Mouse (Mus musculus) forebrain, postnatal 0 days (tissue): ENCODE results near the gene Slc26a9. TPM values are rescaled to one million over a fixed set of nuclear protein-coding genes. Genes with fewer than 3 reads are reported as not detected.

ENCODE experiments used
- ATAC-seq: fragments of 200-750 bp; cut with Nextera tagmentation; 2 replicates; pipeline ENCODE4 v1.8.0; 2017; ENCODE audit warnings: mild to moderate bottlenecking, moderate library complexity
- DNase-seq: peaks from one replicate; pipeline ENCODE4 v3.0.0-alpha.2; 2015
- H3K27ac ChIP-seq: fragments of 300-500 bp; sonication (generic); 2 replicates; pipeline ENCODE4 v1.5.1; 2014; ENCODE audit warnings: low read depth, mild to moderate bottlenecking, antibody characterized with exemption, low read length, moderate library complexity, mixed read lengths
- H3K27me3 ChIP-seq: fragments of 300-500 bp; sonication (generic); 2 replicates; pipeline ENCODE4 v1.6.1; 2014; ENCODE audit warnings: mild to moderate bottlenecking, low read length, mixed read lengths; ENCODE audit not compliant: insufficient read depth
- H3K36me3 ChIP-seq: fragments of 300-500 bp; sonication (generic); 2 replicates; pipeline ENCODE4 v1.6.1; 2014; ENCODE audit warnings: mild to moderate bottlenecking, moderate library complexity; ENCODE audit not compliant: insufficient read depth
- H3K4me1 ChIP-seq: fragments of 300-500 bp; sonication (generic); 2 replicates; pipeline ENCODE4 v1.6.1; 2014; ENCODE audit warnings: antibody characterized with exemption; ENCODE audit not compliant: insufficient read depth
- H3K4me2 ChIP-seq: fragments of 300-500 bp; sonication (generic); 2 replicates; pipeline ENCODE4 v1.6.1; 2014; ENCODE audit warnings: low read depth, mild to moderate bottlenecking, moderate library complexity
- H3K4me3 ChIP-seq: fragments of 300-500 bp; sonication (generic); 2 replicates; pipeline ENCODE4 v1.5.1; 2014; ENCODE audit warnings: low read depth, low read length, mixed read lengths
- H3K9ac ChIP-seq: fragments of 300-500 bp; sonication (generic); 2 replicates; pipeline ENCODE4 v1.6.1; 2014; ENCODE audit warnings: mild to moderate bottlenecking
- H3K9me3 ChIP-seq: fragments of 300-500 bp; sonication (generic); 2 replicates; pipeline ENCODE4 v1.6.1; 2016; ENCODE audit warnings: low read length
- CTCF ChIP-seq: sonication (generic); IDR thresholded peaks from 2 replicates; pipeline ENCODE4 v1.5.1; 2016; ENCODE audit warnings: antibody characterized with exemption, control low read depth, low read depth
- WGBS: fragments of 180-500 bp; shearing (Covaris S2); extraction: QIAGEN DNeasy Blood & Tissue Kit; methylation state at CpG from one replicate; pipeline ENCODE4 v1.1.7; 2014; 5-methylcytosine and 5-hydroxymethylcytosine counted together
- polyA plus RNA-seq: library from polyadenylated mRNA; unstranded; fragments of >200 nt; fragmentation: Nextera tagmentation; extraction: Ambion mirVana; gene quantifications from 2 replicates; pipeline ENCODE4 v1.2.1, GENCODE M21; 2015
- total RNA-seq: library from RNA; depleted of rRNA; stranded (reverse); fragments of >200 nt; gene quantifications from 2 replicates; pipeline ENCODE4 v1.2.3, GENCODE M21; 2014

Slc26a9 gene
- total and polyA plus RNA-seq, 2 experiments from 2014 or later: 0.15 to 0.67 TPM

GRCm38 (mm10) chr1:131702094-131702766 lies 41.6 kb upstream of the Slc26a9 start:
- Histone ChIP-seq H3K27ac (no peak overlapping the region), H3K36me3 (no peaks in the 10 kb centered on the region), H3K4me1 (no peaks in the 10 kb centered on the region), H3K9ac (no peak overlapping the region), H3K4me2 (no peak overlapping the region), H3K27me3 (no peaks in the 10 kb centered on the region), H3K4me3 (no peak overlapping the region), H3K9me3 (no peaks in the 10 kb centered on the region)
- ATAC-seq: peak; percentile 68
- no peak for TF ChIP-seq CTCF
- 71% methylated on average over 8 of the region's 8 CpGs for WGBS
- peak; percentile 60 for DNase-seq

DNA sequence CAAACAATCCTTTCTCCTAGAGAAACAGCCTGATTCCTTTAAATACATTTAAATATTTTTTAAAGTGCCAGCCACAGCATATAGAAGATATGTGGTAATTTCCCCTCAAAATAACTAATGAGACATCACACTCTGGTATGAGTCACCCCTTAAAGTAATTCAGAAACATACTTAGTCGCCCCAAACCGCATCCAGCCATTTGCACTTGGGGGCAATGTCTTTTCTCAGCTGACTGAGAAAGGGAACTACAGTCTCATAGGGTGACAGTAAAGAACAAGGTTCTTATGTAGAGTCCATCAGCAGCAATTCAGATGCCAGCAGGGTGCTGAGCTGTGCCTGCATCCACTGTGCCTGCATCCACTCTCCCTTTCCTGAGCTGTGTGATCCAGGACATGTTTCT lies 40.3 kb upstream of the Slc26a9 start:
- no peak for ATAC-seq
- no peaks in the 10 kb centered on the region for H3K9me3 ChIP-seq
- H3K4me1 ChIP-seq: no peaks in the 10 kb centered on the region
- no peaks in the 10 kb centered on the region for H3K27me3 ChIP-seq
- H3K27ac ChIP-seq: no peak overlapping the region
- no peak for DNase-seq
- H3K4me2 ChIP-seq: no peak overlapping the region
- no peak overlapping the region for H3K4me3 ChIP-seq
- WGBS: 85% methylated on average over 2 of the region's 2 CpGs
- no peaks in the 10 kb centered on the region for H3K36me3 ChIP-seq
- H3K9ac ChIP-seq: no peak overlapping the region
- TF ChIP-seq CTCF: no peak

GRCm38 (mm10) chr1:131708338-131708737 lies 35.5 kb upstream of the Slc26a9 start:
- TF ChIP-seq CTCF: peak; percentile 61
- ATAC-seq: no peak
- H3K9ac ChIP-seq: no peak overlapping the region
- no peak overlapping the region for H3K4me3 ChIP-seq
- H3K27me3 ChIP-seq: no peaks in the 10 kb centered on the region
- DNase-seq: no peak
- no peak overlapping the region for H3K4me2 ChIP-seq
- H3K27ac ChIP-seq: no peak overlapping the region
- H3K9me3 ChIP-seq: no peaks in the 10 kb centered on the region
- H3K36me3 ChIP-seq: no peaks in the 10 kb centered on the region
- WGBS: 18% methylated on average over 4 of the region's 4 CpGs
- no peaks in the 10 kb centered on the region for H3K4me1 ChIP-seq

DNA sequence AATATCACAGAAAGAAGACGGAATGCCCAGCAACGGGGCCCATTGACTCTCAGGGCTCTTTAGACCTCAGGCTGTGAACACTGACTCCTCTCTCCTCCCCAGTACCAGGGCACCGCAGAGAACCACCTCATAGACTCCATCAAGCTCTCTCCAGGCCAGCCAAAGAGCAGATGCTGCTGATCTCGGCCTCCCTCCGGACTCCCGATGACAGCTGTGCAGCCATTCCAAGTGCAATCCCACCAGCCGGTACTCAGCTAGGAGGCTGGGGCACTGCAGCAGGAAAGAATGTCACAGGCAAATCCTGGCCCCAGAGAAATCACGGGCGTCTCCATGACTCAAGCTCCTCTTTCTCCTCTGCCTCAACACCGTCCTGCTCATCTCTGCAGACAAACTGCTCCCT lies 32.3 kb upstream of the Slc26a9 start:
- Histone ChIP-seq H3K36me3 (no peaks in the 10 kb centered on the region), H3K27ac (no peak overlapping the region), H3K4me1 (no peaks in the 10 kb centered on the region), H3K4me2 (no peak overlapping the region), H3K4me3 (no peak overlapping the region), H3K9ac (no peak overlapping the region), H3K27me3 (no peaks in the 10 kb centered on the region), H3K9me3 (no peaks in the 10 kb centered on the region)
- DNase-seq: no peak
- TF ChIP-seq CTCF: no peak
- no peak for ATAC-seq
- WGBS: 81% methylated on average over 10 of the region's 10 CpGs

- Histone ChIP-seq H3K4me3 (no peak overlapping the region), H3K9me3 (no peaks in the 10 kb centered on the region), H3K36me3 (no peaks in the 10 kb centered on the region), H3K9ac (no peak overlapping the region), H3K27me3 (no peaks in the 10 kb centered on the region), H3K4me1 (no peaks in the 10 kb centered on the region), H3K27ac (no peak overlapping the region), H3K4me2 (no peak overlapping the region)
- WGBS: 41% methylated on average over 2 of the region's 2 CpGs
- peak; percentile 89 for TF ChIP-seq CTCF
- ATAC-seq (peak; percentile 82), DNase-seq (peak; percentile 92)
These were observed 31.4 kb upstream of the Slc26a9 start for GRCm38 (mm10) chr1:131712386-131712785.

DNA sequence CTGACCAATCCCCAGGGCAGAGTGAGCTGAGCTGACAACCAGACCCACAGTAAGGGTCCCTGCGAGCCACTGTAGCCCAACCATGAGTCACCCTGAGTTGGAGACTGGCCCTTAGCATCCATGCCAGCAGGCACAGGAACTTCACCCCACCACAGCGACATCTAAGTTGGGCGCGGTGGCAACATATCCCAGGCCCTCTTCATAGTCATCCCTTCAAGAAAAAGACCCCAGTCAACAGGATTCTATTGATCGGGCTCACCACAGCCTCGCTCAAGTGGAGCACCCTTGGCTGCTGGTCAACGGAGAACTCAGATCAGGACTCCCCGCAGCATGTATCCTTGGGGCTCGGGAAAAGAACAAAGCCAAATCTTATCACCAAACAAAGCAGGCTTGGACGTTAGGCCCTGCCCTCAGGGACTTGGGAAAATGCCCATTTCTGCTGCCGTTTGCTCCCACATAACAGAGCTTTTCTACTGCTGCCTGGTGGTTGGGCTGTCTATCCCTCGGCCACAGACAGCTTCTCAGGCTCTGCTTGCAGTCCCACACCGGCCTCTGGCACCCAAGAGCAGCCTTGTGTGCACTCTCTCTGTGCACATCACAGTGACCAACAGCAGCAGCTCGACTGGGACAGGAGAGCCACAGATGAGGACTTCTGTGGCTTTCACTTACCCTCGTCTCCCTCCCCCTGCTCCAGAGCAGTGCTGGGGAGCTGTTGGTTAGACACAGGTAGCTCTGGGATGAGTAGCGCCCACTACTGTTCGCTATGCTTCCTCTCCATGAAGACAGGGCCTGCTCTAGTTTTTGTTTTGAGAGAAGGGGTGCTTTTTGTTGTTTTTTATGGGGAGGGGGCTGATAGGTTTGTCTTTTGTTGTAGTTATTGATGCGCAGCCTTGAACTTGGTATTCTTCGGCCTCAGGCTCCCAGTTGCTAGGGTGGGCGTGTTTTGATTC lies 29.2 kb upstream of the Slc26a9 start:
- H3K4me1 ChIP-seq: no peaks in the 10 kb centered on the region
- ATAC-seq (peak; percentile 57), DNase-seq (peak; percentile 31)
- H3K4me2 ChIP-seq: no peak overlapping the region
- H3K36me3 ChIP-seq: no peaks in the 10 kb centered on the region
- 58% methylated on average over 20 of the region's 20 CpGs for WGBS
- TF ChIP-seq CTCF: peak; percentile 28; the same call in 1 of the 2 replicates
- no peak overlapping the region for H3K4me3 ChIP-seq
- H3K9me3 ChIP-seq: no peaks in the 10 kb centered on the region
- no peak overlapping the region for H3K9ac ChIP-seq
- no peak overlapping the region for H3K27ac ChIP-seq
- no peaks in the 10 kb centered on the region for H3K27me3 ChIP-seq

GRCm38 (mm10) chr1:131718952-131719694 lies 24.7 kb upstream of the Slc26a9 start:
- H3K27me3 ChIP-seq: no peaks in the 10 kb centered on the region
- H3K9ac ChIP-seq: no peak overlapping the region
- H3K4me3 ChIP-seq: no peak overlapping the region
- no peak for TF ChIP-seq CTCF
- H3K4me2 ChIP-seq: no peak overlapping the region
- H3K36me3 ChIP-seq: no peaks in the 10 kb centered on the region
- WGBS: 52% methylated on average over 16 of the region's 16 CpGs
- no peak overlapping the region for H3K27ac ChIP-seq
- H3K4me1 ChIP-seq: no peaks in the 10 kb centered on the region
- no peak for DNase-seq
- ATAC-seq: no peak
- H3K9me3 ChIP-seq: no peaks in the 10 kb centered on the region
